ENCODE assay signal across 10 mouse cellular contexts in genomic region chr17:30497525-30498375, GRCm38 (mm10).
DNase-seq lines count a peak whose midpoint lies in the region; ATAC-seq and TF ChIP-seq lines count a peak whose summit lies in the region.
"Had no signal": no experiment of that assay in that cellular context is flagged by ENCODE, and none has a peak within 500 bp of the region (broad histone marks: within the 10 kb centered on the region; RNA-seq: fewer than 3 reads in every experiment).

No protein-coding gene starts in this region.

- H3K4me1 ChIP-seq in cerebellum, adult 2 months (ENCODE audit: control insufficient read depth, insufficient read depth, low read length), result peaks cover 7% of the 10 kb centered on the region
- no peaks in the 10 kb centered on the region; the same call in 1 of the 2 replicates for H3K4me1 ChIP-seq in midbrain, postnatal 0 days (ENCODE audit: insufficient read depth, low read length)

- 73% methylated on average over 11 of the region's 11 CpGs for WGBS in cerebellum, adult 2 months
- 24% methylated on average over 11 of the region's 11 CpGs for WGBS in midbrain, postnatal 0 days

- TF ChIP-seq CTCF in cerebellum, adult 2 months (IDR thresholded peaks at IDR 0.05; ENCODE audit: borderline replicate concordance, insufficient read depth, low read depth, low read length), result no peak
- no peak for TF ChIP-seq CTCF in midbrain, postnatal 0 days (IDR thresholded peaks at IDR 0.05)

- H3K9me3 ChIP-seq in midbrain, postnatal 0 days (ENCODE audit: low read length), result no peaks in the 10 kb centered on the region
- H3K9me3 ChIP-seq: embryonic facial prominence, embryonic 12.5 days had no signal

- ATAC-seq in frontal cortex, adult (ENCODE audit: low TSS enrichment), result peak; percentile 76
- no peak for ATAC-seq in midbrain, postnatal 0 days (ENCODE audit: low FRiP score)
- ATAC-seq in inflammation-experienced regulatory T-cells, adult 6 months, result no peak

- H3K4me3 ChIP-seq in cerebellum, adult 2 months (replicated peaks; ENCODE audit: insufficient read depth, low read depth, low read length), result no peak overlapping the region
- no peak overlapping the region for H3K4me3 ChIP-seq in midbrain, postnatal 0 days (ENCODE audit: low read depth, low read length)
- H3K4me3 ChIP-seq: embryonic facial prominence, embryonic 12.5 days had no signal

- peak; percentile 47 to 54 for DNase-seq in cerebellum, postnatal 14 days
- DNase-seq in cerebellum, adult 2 months, result no peak
- peak; percentile 52 to 54 for DNase-seq in layer of hippocampus, postnatal 25 days (ENCODE audit: extremely low spot score in 1 of 2, low spot score in 1 of 2)
- peak; percentile 64 for DNase-seq in midbrain, postnatal 0 days (ENCODE audit: low spot score)
- no peak for DNase-seq in cerebellum, postnatal 4 days (ENCODE audit: low spot score in 2 of 2)
- no peak for DNase-seq in gastrocnemius, postnatal 36 days

- H3K36me3 ChIP-seq in midbrain, postnatal 0 days (ENCODE audit: insufficient read depth, low read length), result no peaks in the 10 kb centered on the region

- H3K27ac ChIP-seq in cerebellum, adult 2 months (ENCODE audit: insufficient read depth, low read length), result no peak overlapping the region
- H3K27ac ChIP-seq in midbrain, postnatal 0 days (ENCODE audit: low read depth, low read length), result no peak overlapping the region
- H3K27ac ChIP-seq: embryonic facial prominence, embryonic 12.5 days; macrophage had no signal

- no peak overlapping the region for H3K9ac ChIP-seq in midbrain, postnatal 0 days (replicated peaks; ENCODE audit: low read length, poor library complexity, severe bottlenecking)
- H3K9ac ChIP-seq: embryonic facial prominence, embryonic 12.5 days had no signal

- intact Hi-C loops in gastrocnemius, postnatal 36 days (cut with DNase I), result no loop called here

- H3K4me2 ChIP-seq in midbrain, postnatal 0 days (ENCODE audit: low read depth, low read length, poor library complexity, severe bottlenecking), result no peak overlapping the region
- H3K4me2 ChIP-seq: embryonic facial prominence, embryonic 12.5 days had no signal

- H3K27me3 ChIP-seq in cerebellum, adult 2 months (ENCODE audit: control insufficient read depth, insufficient read depth, low read length), result no peaks in the 10 kb centered on the region
- no peaks in the 10 kb centered on the region for H3K27me3 ChIP-seq in midbrain, postnatal 0 days (ENCODE audit: insufficient read depth, low read length)
- H3K27me3 ChIP-seq: embryonic facial prominence, embryonic 12.5 days had no signal

- TF ChIP-seq POLR2A in cerebellum, adult 2 months (IDR thresholded peaks at IDR 0.05; ENCODE audit: borderline replicate concordance, insufficient read depth, low read length), result no peak

Comparison
In these comparisons a context has a peak if more than half of its experiments do, and no peak if none do; other contexts are left out.
1. DNase-seq: peak in cerebellum, postnatal 14 days (2 of 2), layer of hippocampus, postnatal 25 days (2 of 2) and midbrain, postnatal 0 days (single experiment); none in cerebellum, adult 2 months (0 of 2), cerebellum, postnatal 4 days (0 of 2) and gastrocnemius, postnatal 36 days (0 of 2).